Mouse (Mus musculus) liver, embryonic 12.5 days (tissue): ENCODE data around the gene Wscd2. TPM values are rescaled to one million over a fixed set of nuclear protein-coding genes. Genes with fewer than 3 reads are reported as not detected.

Experiments
- ATAC-seq: fragments of 200-750 bp; cut with Nextera tagmentation; 2 replicates; pipeline ENCODE4 v1.8.0; 2017; ENCODE audit warnings: moderate number of reproducible peaks, mild to moderate bottlenecking, moderate library complexity
- H3K27ac ChIP-seq: fragments of 300-500 bp; sonication (generic); 2 replicates; pipeline ENCODE4 v1.5.1; 2016; ENCODE audit warnings: mild to moderate bottlenecking
- H3K27me3 ChIP-seq: fragments of 300-500 bp; sonication (generic); replicated peaks from 2 replicates; pipeline ENCODE4 v1.6.1; 2016; ENCODE audit warnings: mild to moderate bottlenecking, moderate library complexity
- H3K36me3 ChIP-seq: fragments of 300-500 bp; sonication (generic); 2 replicates; pipeline ENCODE4 v1.6.1; 2016; ENCODE audit warnings: mild to moderate bottlenecking, moderate library complexity
- H3K4me1 ChIP-seq: fragments of 300-500 bp; sonication (generic); 2 replicates; pipeline ENCODE4 v1.6.1; 2016
- H3K4me2 ChIP-seq: fragments of 300-500 bp; sonication (generic); 2 replicates; pipeline ENCODE4 v1.6.1; 2016; ENCODE audit warnings: mild to moderate bottlenecking, moderate library complexity
- H3K4me3 ChIP-seq: fragments of 300-500 bp; sonication (generic); 2 replicates; pipeline ENCODE4 v1.5.1; 2016; ENCODE audit warnings: mild to moderate bottlenecking, moderate library complexity
- H3K9ac ChIP-seq: fragments of 300-500 bp; sonication (generic); 2 replicates; pipeline ENCODE4 v1.6.1; 2016; ENCODE audit warnings: mild to moderate bottlenecking, moderate library complexity
- H3K9me3 ChIP-seq: fragments of 300-500 bp; sonication (generic); replicated peaks from 2 replicates; pipeline ENCODE4 v1.6.1; 2016; ENCODE audit warnings: mild to moderate bottlenecking, moderate library complexity
- WGBS: fragments of 180-500 bp; shearing (Covaris S2); methylation state at CpG from one replicate; pipeline ENCODE4 v1.1.7; 2016; ENCODE audit not compliant: insufficient replicate concordance; 5-methylcytosine and 5-hydroxymethylcytosine counted together
- polyA plus RNA-seq: library from polyadenylated mRNA; unstranded; fragments of >200 nt; fragmentation: Nextera tagmentation; extraction: Ambion mirVana; gene quantifications from 2 replicates; pipeline ENCODE4 v1.2.1, GENCODE M21; 2016

Gene Wscd2
- polyA plus RNA-seq, 1 experiment from 2014 or later = 0.19 TPM

DNA sequence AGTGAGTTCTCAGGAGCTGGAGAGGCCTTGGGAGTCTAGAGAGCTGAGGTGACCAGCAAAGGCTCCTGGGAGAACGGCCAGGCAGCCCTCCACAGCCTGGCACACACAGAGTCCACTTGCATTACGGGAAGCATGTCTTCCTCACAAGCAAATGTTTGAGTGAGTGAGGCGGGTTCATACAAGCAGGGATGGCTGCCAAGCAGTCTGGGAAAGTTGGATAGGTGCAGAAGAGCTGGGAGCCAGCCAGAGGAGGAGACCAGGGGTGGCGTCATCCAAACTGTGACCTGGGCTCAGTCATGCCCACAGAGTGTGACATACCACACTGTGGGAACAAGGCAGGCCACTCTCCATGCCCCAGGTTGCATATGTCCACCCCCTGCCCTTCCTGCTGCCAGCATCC lies 134.9 kb downstream of the Wscd2 start:
- no peak for ATAC-seq
- no peak overlapping the region for H3K9ac ChIP-seq
- no peaks in the 10 kb centered on the region for H3K9me3 ChIP-seq
- H3K4me2 ChIP-seq = no peak overlapping the region
- H3K4me3 ChIP-seq = no peak overlapping the region
- 68% methylated on average over 4 of the region's 4 CpGs for WGBS
- H3K27me3 ChIP-seq = peaks cover 8% of the 10 kb centered on the region
- H3K4me1 ChIP-seq = no peaks in the 10 kb centered on the region
- H3K36me3 ChIP-seq = no peaks in the 10 kb centered on the region
- H3K27ac ChIP-seq = no peak overlapping the region

DNA sequence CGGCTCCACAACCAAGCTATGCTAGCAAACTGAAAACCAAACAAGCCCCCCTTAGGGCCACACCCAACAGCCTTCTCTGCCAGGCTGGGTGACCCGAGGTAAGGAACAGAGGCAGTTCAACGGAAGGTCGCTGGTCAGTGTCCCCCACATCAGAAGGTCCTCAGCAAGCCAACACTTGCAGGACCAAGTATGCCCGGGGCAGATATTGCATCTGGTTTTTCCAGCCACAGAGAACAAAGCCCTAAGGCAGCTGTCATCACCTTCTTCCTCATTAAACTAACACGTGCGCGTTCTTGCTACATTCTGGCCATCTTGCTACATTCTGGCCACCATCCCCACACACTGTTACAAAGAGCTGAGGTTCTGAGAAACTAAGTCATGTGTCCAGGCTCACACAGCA lies 136.2 kb downstream of the Wscd2 start:
- Histone ChIP-seq H3K27ac (no peak overlapping the region), H3K4me3 (no peak overlapping the region), H3K9me3 (no peaks in the 10 kb centered on the region), H3K4me1 (no peaks in the 10 kb centered on the region), H3K27me3 (peaks cover 12% of the 10 kb centered on the region), H3K4me2 (no peak overlapping the region), H3K36me3 (no peaks in the 10 kb centered on the region), H3K9ac (no peak overlapping the region)
- 56% methylated on average over 8 of the region's 8 CpGs for WGBS
- no peak for ATAC-seq

DNA sequence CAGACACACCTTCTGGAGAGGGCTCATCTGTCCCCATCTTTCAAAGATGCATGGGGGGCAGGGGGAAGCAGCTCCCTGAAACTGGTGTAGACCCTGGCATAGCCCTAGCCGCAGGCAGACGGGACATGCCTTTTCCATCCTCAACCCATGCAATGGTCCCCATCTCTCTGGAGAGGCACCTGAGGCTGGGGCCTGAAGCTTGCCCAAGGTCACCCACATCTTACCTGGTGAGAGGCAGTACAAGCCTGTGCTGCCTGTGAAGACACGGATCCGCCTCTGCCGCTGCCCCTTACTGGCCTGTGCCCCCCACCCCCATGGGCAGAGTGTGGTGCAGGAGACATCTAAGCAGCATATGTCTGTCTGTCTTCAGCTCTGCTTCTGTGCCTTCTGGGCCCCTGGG lies 136.9 kb downstream of the Wscd2 start:
- no peak overlapping the region for H3K27ac ChIP-seq
- WGBS = 68% methylated on average over 5 of the region's 5 CpGs
- no peak overlapping the region for H3K9ac ChIP-seq
- H3K27me3 ChIP-seq = peaks cover 12% of the 10 kb centered on the region
- no peaks in the 10 kb centered on the region for H3K9me3 ChIP-seq
- ATAC-seq = no peak
- H3K4me3 ChIP-seq = no peak overlapping the region
- no peaks in the 10 kb centered on the region for H3K36me3 ChIP-seq
- H3K4me1 ChIP-seq = no peaks in the 10 kb centered on the region
- H3K4me2 ChIP-seq = no peak overlapping the region

DNA sequence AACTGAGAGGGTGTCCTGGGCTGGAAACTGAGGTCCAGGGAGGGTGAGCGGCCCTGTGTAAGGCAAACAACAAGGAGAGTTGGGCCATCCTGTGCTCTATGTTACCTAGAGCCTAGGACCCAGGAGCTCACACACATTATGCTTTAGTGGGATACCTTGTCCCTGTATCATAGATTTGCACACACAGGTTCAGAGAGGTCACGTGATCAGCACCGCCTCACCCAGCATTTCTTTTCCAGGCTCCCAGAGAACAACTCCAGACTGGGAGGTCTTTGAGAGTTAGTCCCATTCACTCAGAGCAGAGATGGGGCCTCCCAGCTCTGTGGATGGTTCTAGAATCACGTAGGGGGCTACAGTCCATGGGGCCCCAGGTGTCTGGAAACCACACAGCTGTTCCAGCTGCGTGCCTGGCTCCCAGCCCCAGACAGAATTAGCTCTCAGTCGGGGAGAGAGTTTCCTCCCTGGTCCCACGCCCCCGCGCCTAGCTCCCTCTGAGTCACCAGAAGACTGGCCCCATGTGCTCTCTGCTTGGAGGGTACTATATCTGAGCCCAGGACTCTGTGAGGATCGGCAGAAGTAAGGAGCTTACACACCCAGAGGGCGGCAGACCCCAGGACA lies 137.8 kb downstream of the Wscd2 start:
- Histone ChIP-seq H3K9ac (no peak overlapping the region), H3K4me3 (no peak overlapping the region), H3K4me1 (no peaks in the 10 kb centered on the region), H3K4me2 (no peak overlapping the region), H3K27ac (no peak overlapping the region), H3K9me3 (no peaks in the 10 kb centered on the region), H3K27me3 (peaks cover 12% of the 10 kb centered on the region), H3K36me3 (no peaks in the 10 kb centered on the region)
- 30% methylated on average over 11 of the region's 11 CpGs for WGBS
- no peak for ATAC-seq

DNA sequence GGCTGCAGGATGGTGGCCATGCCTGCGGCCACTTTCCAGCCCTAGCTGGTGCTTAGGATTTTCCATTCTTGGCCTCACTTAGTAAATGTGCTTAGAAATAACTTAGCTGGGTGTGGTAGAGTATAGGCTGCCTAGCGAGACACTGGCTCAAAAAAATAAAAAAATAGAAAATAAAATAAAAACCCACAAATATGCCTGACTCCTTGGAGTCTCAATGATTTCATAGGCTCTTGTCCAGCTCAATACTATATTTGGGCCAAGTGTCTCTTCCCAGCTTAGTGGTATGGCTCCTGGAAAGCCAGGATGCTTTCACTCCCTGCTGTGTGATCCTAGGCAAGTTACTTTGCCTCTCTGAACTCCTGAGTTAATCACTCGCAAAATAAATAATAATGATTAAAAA lies 139.1 kb downstream of the Wscd2 start:
- no peak overlapping the region for H3K4me3 ChIP-seq
- H3K4me1 ChIP-seq = no peaks in the 10 kb centered on the region
- no peak overlapping the region for H3K27ac ChIP-seq
- no peak overlapping the region for H3K4me2 ChIP-seq
- no peak overlapping the region for H3K9ac ChIP-seq
- ATAC-seq = no peak
- no peaks in the 10 kb centered on the region for H3K36me3 ChIP-seq
- H3K27me3 ChIP-seq = peaks cover 12% of the 10 kb centered on the region
- WGBS = 58% methylated on average over 3 of the region's 3 CpGs
- no peaks in the 10 kb centered on the region for H3K9me3 ChIP-seq

DNA sequence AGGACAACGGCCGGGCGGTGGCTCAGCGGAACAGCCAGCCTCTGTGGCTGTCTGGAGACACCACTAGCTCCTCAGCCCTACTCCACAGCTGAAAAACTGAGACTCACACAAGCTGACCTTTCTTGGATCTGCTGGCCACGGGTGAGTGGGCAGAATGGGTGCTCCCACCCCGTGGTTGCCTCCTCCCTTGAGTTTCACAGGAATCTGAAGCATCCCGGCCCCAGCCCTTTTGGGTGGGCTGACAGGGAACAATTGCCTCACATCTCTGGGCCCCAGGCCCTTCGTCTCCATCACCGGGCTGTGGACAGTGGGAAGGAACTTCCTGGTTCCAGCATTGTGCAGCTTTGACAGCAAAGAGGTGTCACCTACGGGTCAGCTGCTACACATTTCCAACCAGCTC lies 140.0 kb downstream of the Wscd2 start:
- 47% methylated on average over 10 of the region's 10 CpGs for WGBS
- no peaks in the 10 kb centered on the region for H3K9me3 ChIP-seq
- H3K27ac ChIP-seq = no peak overlapping the region
- H3K4me3 ChIP-seq = no peak overlapping the region
- H3K27me3 ChIP-seq = peaks cover 12% of the 10 kb centered on the region
- H3K4me2 ChIP-seq = no peak overlapping the region
- ATAC-seq = no peak
- H3K4me1 ChIP-seq = no peaks in the 10 kb centered on the region
- H3K36me3 ChIP-seq = no peaks in the 10 kb centered on the region
- H3K9ac ChIP-seq = no peak overlapping the region

DNA sequence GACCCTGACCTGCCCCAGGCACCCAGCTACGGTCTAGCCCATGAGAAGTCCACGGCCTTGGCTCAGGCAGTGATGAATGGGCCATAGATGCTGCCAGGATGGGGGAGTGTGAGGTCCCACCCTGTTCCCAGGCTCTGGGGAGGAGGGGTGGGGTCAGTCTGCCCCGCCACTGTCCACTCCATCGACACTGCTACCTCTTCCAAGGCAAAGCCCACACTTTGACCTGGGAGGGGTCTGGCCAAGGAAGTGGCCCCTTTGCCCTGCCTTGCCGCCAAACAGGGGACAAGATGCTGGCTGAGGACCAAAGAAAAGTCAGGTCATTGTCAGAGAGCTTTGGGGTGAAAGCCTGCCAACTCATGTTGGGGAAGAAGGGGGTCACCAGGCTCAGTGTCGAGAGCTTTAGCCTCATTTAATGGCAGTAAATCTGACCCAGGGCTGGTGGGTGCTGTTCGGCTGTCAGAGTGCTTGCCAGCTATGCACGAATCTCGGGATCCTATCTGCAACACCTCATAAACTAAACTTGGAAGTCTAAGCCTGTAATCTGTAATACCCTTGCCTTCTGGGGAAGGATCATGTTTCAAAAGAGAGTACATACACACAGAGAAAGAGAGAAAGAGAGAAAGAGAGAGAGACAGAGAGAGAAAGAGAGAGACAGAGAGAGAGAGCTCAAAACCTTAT lies 143.0 kb downstream of the Wscd2 start:
- no peak overlapping the region for H3K9ac ChIP-seq
- peaks cover 4% of the 10 kb centered on the region; the same call in 1 of the 2 replicates for H3K27me3 ChIP-seq
- H3K4me1 ChIP-seq = no peaks in the 10 kb centered on the region
- H3K4me3 ChIP-seq = no peak overlapping the region
- H3K36me3 ChIP-seq = no peaks in the 10 kb centered on the region
- ATAC-seq = no peak
- no peak overlapping the region for H3K4me2 ChIP-seq
- WGBS = 51% methylated on average over 9 of the region's 9 CpGs
- no peak overlapping the region for H3K27ac ChIP-seq
- no peaks in the 10 kb centered on the region for H3K9me3 ChIP-seq

DNA sequence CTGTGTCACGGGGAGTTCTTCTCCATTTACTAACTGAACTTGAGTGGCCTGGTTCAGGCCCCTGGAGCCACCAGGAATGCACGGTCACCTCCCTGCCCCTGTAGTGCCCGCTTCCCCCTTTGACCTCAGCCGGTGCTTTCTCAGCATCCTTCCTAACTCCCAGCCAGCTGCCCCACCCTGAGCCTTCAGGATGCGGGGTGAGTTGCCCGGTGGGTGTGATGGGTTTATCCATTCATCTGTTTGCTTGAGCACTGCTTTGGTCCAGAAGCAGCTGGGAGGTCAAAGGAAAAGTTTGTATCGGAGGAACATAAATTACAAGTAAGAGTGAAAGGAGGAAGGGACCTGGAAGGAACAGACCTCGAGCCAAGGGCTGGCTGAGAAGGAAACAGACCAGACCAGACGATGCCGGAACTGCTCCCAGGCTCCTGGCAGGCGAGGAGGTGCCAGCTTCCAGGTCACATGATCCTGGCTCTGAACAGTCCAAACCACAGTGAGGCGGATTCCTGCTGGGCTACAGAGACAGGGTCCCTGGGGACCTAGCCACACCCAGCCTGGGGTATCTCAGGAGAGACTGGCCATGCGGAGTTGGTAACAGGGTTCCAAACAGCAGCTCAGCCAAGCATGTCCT lies 144.0 kb downstream of the Wscd2 start:
- no peaks in the 10 kb centered on the region for H3K9me3 ChIP-seq
- no peaks in the 10 kb centered on the region for H3K4me1 ChIP-seq
- no peaks in the 10 kb centered on the region for H3K36me3 ChIP-seq
- H3K4me2 ChIP-seq = no peak overlapping the region
- no peak for ATAC-seq
- 0 out of 2 replicates have a peak, but pooled peaks cover 4% of the 10 kb centered on the region for H3K27me3 ChIP-seq
- no peak overlapping the region for H3K9ac ChIP-seq
- no peak overlapping the region for H3K27ac ChIP-seq
- 41% methylated on average over 13 of the region's 13 CpGs for WGBS
- H3K4me3 ChIP-seq = no peak overlapping the region

DNA sequence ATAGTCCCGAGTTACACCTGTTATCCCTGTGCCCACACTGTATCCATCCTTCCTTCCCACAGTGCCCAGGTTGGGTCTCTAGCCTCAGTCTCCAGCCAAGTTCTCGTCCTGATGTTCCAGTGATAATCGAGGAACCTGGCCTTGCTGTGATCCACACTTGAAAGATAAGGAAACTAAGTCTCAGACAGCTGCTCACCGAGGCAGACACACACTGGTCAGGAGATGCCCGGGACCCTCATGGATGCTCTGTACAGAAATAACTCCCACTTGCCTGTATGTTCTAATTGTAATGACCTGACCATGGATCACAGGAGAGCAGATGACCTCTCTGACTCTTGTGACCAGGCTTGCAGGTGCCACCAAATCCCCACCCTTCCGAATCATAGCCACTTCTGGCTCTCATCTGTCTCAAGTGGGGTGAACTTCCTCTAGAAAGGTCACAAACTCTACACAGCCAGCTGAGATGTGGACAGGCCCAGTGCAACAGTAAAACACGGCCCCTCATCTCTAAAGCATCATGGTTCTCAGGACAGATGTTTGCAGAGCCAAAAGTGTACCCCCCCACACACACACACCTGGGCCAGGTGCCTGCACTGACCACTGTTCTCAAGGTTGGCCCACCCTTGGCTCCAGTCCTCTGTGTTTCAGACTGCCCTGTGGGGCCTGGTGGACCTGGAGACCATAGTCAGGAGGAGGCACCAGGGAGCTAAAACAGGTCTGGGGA lies 144.9 kb downstream of the Wscd2 start:
- H3K27me3 ChIP-seq = 0 out of 2 replicates have a peak, but pooled peaks cover 4% of the 10 kb centered on the region
- no peaks in the 10 kb centered on the region for H3K9me3 ChIP-seq
- no peak overlapping the region for H3K4me2 ChIP-seq
- 51% methylated on average over 7 of the region's 7 CpGs for WGBS
- no peaks in the 10 kb centered on the region for H3K4me1 ChIP-seq
- ATAC-seq = no peak
- no peak overlapping the region for H3K4me3 ChIP-seq
- no peaks in the 10 kb centered on the region for H3K36me3 ChIP-seq
- no peak overlapping the region for H3K9ac ChIP-seq
- no peak overlapping the region for H3K27ac ChIP-seq

DNA sequence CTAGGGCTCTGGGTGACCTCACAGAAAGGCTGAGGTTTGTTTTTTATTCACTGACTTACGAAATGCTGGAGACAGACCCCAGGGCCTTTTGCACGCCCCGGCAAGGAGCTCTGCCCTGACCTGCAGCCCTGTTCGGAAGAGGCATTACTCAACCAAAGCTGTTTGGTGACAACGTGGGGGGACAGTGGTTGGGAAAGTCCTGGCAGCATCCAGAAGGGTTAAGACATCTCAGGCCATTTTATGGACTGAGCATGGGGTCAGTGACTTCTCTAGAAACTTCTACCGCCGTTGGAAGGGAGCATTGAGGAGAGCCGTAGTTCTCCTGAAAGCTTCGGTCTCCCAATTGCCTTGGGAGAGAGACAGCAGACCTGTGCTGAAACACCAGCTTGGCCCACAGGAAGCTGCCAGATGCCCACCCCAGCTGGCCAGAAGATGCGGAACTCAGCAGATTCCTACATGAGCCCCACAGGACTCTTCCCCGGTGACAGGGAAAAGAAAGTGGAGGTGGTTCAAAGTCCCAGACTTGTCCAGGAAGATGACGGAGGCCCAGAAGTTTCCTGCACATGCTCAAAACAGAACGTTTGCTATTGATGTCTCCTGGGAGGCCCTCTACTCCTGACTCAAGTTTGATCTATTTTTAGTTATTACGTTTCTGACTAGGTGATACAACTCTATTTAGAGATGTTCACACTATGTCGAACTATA lies 145.9 kb downstream of the Wscd2 start:
- Histone ChIP-seq H3K36me3 (no peaks in the 10 kb centered on the region), H3K27me3 (0 out of 2 replicates have a peak, but pooled peaks cover 1% of the 10 kb centered on the region), H3K4me1 (no peaks in the 10 kb centered on the region), H3K4me2 (no peak overlapping the region), H3K4me3 (no peak overlapping the region), H3K9me3 (no peaks in the 10 kb centered on the region), H3K9ac (no peak overlapping the region), H3K27ac (no peak overlapping the region)
- WGBS = 66% methylated on average over 15 of the region's 15 CpGs
- ATAC-seq = no peak

DNA sequence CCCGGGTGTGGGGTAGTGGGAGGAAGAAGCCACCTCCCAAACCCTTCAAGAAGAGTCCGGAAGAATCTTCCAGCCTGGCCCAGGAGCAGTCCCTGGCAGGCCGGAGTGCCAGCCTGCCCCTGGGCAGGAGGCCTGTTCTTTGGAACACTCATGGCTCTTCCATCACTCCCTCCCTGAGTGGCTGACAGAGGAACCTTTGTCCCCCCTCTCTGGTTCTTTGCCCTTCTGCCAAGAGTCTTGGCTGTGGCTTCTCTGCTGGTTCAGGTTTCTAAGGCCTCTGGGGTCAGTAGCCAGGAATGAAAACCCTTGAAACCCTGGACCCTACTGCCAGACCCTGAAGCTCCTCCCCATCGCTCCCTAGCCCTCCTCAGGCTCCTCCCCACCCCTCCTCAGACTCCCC lies 147.5 kb downstream of the Wscd2 start:
- H3K4me2 ChIP-seq = no peak overlapping the region

More for the DNA sequence above, 147.5 kb downstream of the Wscd2 start:
- H3K4me1 ChIP-seq = no peaks in the 10 kb centered on the region
- H3K9me3 ChIP-seq = no peaks in the 10 kb centered on the region
- 63% methylated on average over 4 of the region's 4 CpGs for WGBS
- H3K4me3 ChIP-seq = no peak overlapping the region
- no peak for ATAC-seq
- no peak overlapping the region for H3K27ac ChIP-seq
- H3K27me3 ChIP-seq = no peaks in the 10 kb centered on the region
- no peaks in the 10 kb centered on the region for H3K36me3 ChIP-seq
- no peak overlapping the region for H3K9ac ChIP-seq
